Comparison of ENCODE assay signal across 19 mouse cellular contexts in genomic region chr11:76504058-76504457, GRCm38 (mm10).
DNase-seq lines count a peak whose midpoint lies in the region; ATAC-seq and TF ChIP-seq lines count a peak whose summit lies in the region.
"Had no signal": no experiment of that assay in that cellular context is flagged by ENCODE, and none has a peak within 500 bp of the region (broad histone marks: within the 10 kb centered on the region; RNA-seq: fewer than 3 reads in every experiment).

No protein-coding gene starts in this region.

- no peak overlapping the region for H3K4me3 ChIP-seq in heart, adult 2 months
- H3K4me3 ChIP-seq in intestine, postnatal 0 days (ENCODE audit: low read depth, low read length), result no peak overlapping the region
- H3K4me3 ChIP-seq in intestine, embryonic 15.5 days (replicated peaks), result no peak overlapping the region
- H3K4me3 ChIP-seq in forebrain, embryonic 11.5 days (ENCODE audit: low read depth, low read length), result no peak overlapping the region
- H3K4me3 ChIP-seq: embryonic facial prominence, embryonic 10.5 days; forebrain, embryonic 12.5 days; limb, embryonic 12.5 days; liver, embryonic 13.5 days; lung, embryonic 15.5 days had no signal

- no peak for ATAC-seq in intestine, postnatal 0 days
- ATAC-seq in intestine, embryonic 15.5 days, result no peak
- ATAC-seq in forebrain, embryonic 11.5 days (replicated peaks; ENCODE audit: low FRiP score), result no peak
- ATAC-seq: activated CD4-positive, CD25-positive, alpha-beta regulatory T cell, adult 4 months; CD4-positive, CD25-positive, alpha-beta regulatory T cell, adult 4 months; inflammation-experienced regulatory T-cells, adult 6 months had no signal

- 50% methylated on average over 5 of the region's 5 CpGs for WGBS in heart, adult 2 months
- WGBS in intestine, postnatal 0 days, result 49% methylated on average over 5 of the region's 5 CpGs
- WGBS in intestine, embryonic 15.5 days, result 54% methylated on average over 5 of the region's 5 CpGs
- 70% methylated on average over 5 of the region's 5 CpGs for whole genome bisulfite sequencing in forebrain, embryonic 11.5 days

- H3K9me3 ChIP-seq in intestine, postnatal 0 days (ENCODE audit: control insufficient read depth), result no peaks in the 10 kb centered on the region
- H3K9me3 ChIP-seq in intestine, embryonic 15.5 days, result no peaks in the 10 kb centered on the region
- H3K9me3 ChIP-seq in forebrain, embryonic 11.5 days (ENCODE audit: control insufficient read depth, low read length), result no peaks in the 10 kb centered on the region
- H3K9me3 ChIP-seq: embryonic facial prominence, embryonic 10.5 days; forebrain, embryonic 12.5 days; limb, embryonic 12.5 days; liver, embryonic 13.5 days; lung, embryonic 15.5 days had no signal

- no peak for TF ChIP-seq EP300 in heart, adult 2 months (IDR thresholded peaks at IDR 0.05; ENCODE audit: insufficient read depth, low read depth, low read length)

- DNase-seq in heart, adult 2 months, result no peak
- DNase-seq in heart, adult 8-10 months (ENCODE audit: low spot score), result no peak
- peak; percentile 30 for DNase-seq in retina, postnatal 1 day
- no peak for DNase-seq in retina, embryonic 14.5 days (ENCODE audit: low spot score)
- DNase-seq in forebrain, embryonic 11.5 days (ENCODE audit: low spot score), result no peak
- DNase-seq: adrenal gland, postnatal 10 days; cerebellum, adult 9-10 months; kidney, adult 9 months; kidney, postnatal 36 days; liver, embryonic 13.5 days had no signal

- H3K27ac ChIP-seq in heart, adult 2 months, result peak overlapping the region; percentile 73
- peak overlapping the region; percentile 71 for H3K27ac ChIP-seq in intestine, postnatal 0 days (ENCODE audit: low read depth, low read length)
- no peak overlapping the region for H3K27ac ChIP-seq in intestine, embryonic 15.5 days
- no peak overlapping the region for H3K27ac ChIP-seq in forebrain, embryonic 11.5 days (ENCODE audit: low read depth, low read length)
- H3K27ac ChIP-seq: embryonic facial prominence, embryonic 10.5 days; forebrain, embryonic 12.5 days; limb, embryonic 12.5 days; liver, embryonic 13.5 days; lung, embryonic 15.5 days had no signal

- H3K79me2 ChIP-seq in heart, adult 2 months (replicated peaks; ENCODE audit: control insufficient read depth, insufficient read depth, low read length), result no peaks in the 10 kb centered on the region

- intact Hi-C loops in heart, adult 2 months (cut with DNase I), result no loop called here

- H3K9ac ChIP-seq in heart, adult 2 months (ENCODE audit: low read depth, low read length), result no peak overlapping the region
- no peak overlapping the region for H3K9ac ChIP-seq in intestine, postnatal 0 days (ENCODE audit: low read depth, low read length)
- no peak overlapping the region for H3K9ac ChIP-seq in intestine, embryonic 15.5 days
- no peak overlapping the region for H3K9ac ChIP-seq in forebrain, embryonic 11.5 days (ENCODE audit: low read length)
- H3K9ac ChIP-seq: forebrain, embryonic 12.5 days; limb, embryonic 12.5 days; liver, embryonic 13.5 days; lung, embryonic 15.5 days had no signal

- no peaks in the 10 kb centered on the region for H3K27me3 ChIP-seq in heart, adult 2 months (ENCODE audit: control insufficient read depth, insufficient read depth, low read length)
- H3K27me3 ChIP-seq in intestine, postnatal 0 days (replicated peaks; ENCODE audit: control insufficient read depth, insufficient read depth, low read length), result no peaks in the 10 kb centered on the region
- H3K27me3 ChIP-seq in intestine, embryonic 15.5 days (replicated peaks), result no peaks in the 10 kb centered on the region
- H3K27me3 ChIP-seq in forebrain, embryonic 11.5 days (ENCODE audit: control insufficient read depth, insufficient read depth, low read length), result no peaks in the 10 kb centered on the region
- H3K27me3 ChIP-seq: forebrain, embryonic 12.5 days; limb, embryonic 12.5 days; liver, embryonic 13.5 days; lung, embryonic 15.5 days had no signal

- H3K4me2 ChIP-seq in intestine, postnatal 0 days (replicated peaks; ENCODE audit: low read depth), result peak overlapping the region; percentile 47
- H3K4me2 ChIP-seq in intestine, embryonic 15.5 days (replicated peaks), result no peak overlapping the region
- H3K4me2 ChIP-seq in forebrain, embryonic 11.5 days (ENCODE audit: low read depth, low read length, severe bottlenecking), result no peak overlapping the region
- H3K4me2 ChIP-seq: forebrain, embryonic 12.5 days; limb, embryonic 12.5 days; liver, embryonic 13.5 days; lung, embryonic 15.5 days had no signal

- TF ChIP-seq CTCF in heart, adult 2 months (IDR thresholded peaks at IDR 0.05), result no peak
- peak; percentile 14; the same call in 1 of the 2 replicates for TF ChIP-seq CTCF in intestine, postnatal 0 days (IDR thresholded peaks at IDR 0.05; ENCODE audit: low read depth)

- TF ChIP-seq POLR2A in heart, adult 2 months (IDR thresholded peaks at IDR 0.05; ENCODE audit: insufficient read depth, low read depth, low read length), result no peak

- H3K36me3 ChIP-seq in heart, adult 2 months (ENCODE audit: control insufficient read depth, insufficient read depth, low read length), result peaks cover 2% of the 10 kb centered on the region; the same call in 1 of the 2 replicates
- no peaks in the 10 kb centered on the region; the same call in 1 of the 2 replicates for H3K36me3 ChIP-seq in intestine, postnatal 0 days (ENCODE audit: control insufficient read depth, insufficient read depth)
- H3K36me3 ChIP-seq in intestine, embryonic 15.5 days, result no peaks in the 10 kb centered on the region
- H3K36me3 ChIP-seq in forebrain, embryonic 11.5 days (ENCODE audit: control insufficient read depth, insufficient read depth, low read length), result no peaks in the 10 kb centered on the region
- H3K36me3 ChIP-seq: forebrain, embryonic 12.5 days; liver, embryonic 13.5 days; lung, embryonic 15.5 days had no signal

- H3K4me1 ChIP-seq in heart, adult 2 months (ENCODE audit: control insufficient read depth, insufficient read depth, low read length), result peaks cover 14% of the 10 kb centered on the region
- 0 out of 2 replicates have a peak, but pooled peaks cover 8% of the 10 kb centered on the region for H3K4me1 ChIP-seq in intestine, postnatal 0 days (replicated peaks; ENCODE audit: control insufficient read depth, insufficient read depth, low read length)
- H3K4me1 ChIP-seq in intestine, embryonic 15.5 days (replicated peaks), result 0 out of 2 replicates have a peak, but pooled peaks cover 5% of the 10 kb centered on the region
- H3K4me1 ChIP-seq in forebrain, embryonic 11.5 days (replicated peaks; ENCODE audit: control insufficient read depth, insufficient read depth, low read length), result peaks cover 4% of the 10 kb centered on the region; the same call in 1 of the 2 replicates
- H3K4me1 ChIP-seq: liver, embryonic 13.5 days; lung, embryonic 15.5 days had no signal

Comparison
In these comparisons a context has a peak if more than half of its experiments do, and no peak if none do; other contexts are left out.
1. H3K27ac ChIP-seq: peak in heart, adult 2 months (single experiment) and intestine, postnatal 0 days (single experiment); none in intestine, embryonic 15.5 days (single experiment) and forebrain, embryonic 11.5 days (single experiment).